Mouse (Mus musculus) mesoderm, embryonic 11.5 days (tissue): ENCODE measurements around the gene Zer1.

Experiments
- DNase-seq: peaks from one replicate; pipeline ENCODE4 v3.0.0-alpha.2; 2012; ENCODE audit warnings: low read depth, low spot score

The Zer1 gene

DNA sequence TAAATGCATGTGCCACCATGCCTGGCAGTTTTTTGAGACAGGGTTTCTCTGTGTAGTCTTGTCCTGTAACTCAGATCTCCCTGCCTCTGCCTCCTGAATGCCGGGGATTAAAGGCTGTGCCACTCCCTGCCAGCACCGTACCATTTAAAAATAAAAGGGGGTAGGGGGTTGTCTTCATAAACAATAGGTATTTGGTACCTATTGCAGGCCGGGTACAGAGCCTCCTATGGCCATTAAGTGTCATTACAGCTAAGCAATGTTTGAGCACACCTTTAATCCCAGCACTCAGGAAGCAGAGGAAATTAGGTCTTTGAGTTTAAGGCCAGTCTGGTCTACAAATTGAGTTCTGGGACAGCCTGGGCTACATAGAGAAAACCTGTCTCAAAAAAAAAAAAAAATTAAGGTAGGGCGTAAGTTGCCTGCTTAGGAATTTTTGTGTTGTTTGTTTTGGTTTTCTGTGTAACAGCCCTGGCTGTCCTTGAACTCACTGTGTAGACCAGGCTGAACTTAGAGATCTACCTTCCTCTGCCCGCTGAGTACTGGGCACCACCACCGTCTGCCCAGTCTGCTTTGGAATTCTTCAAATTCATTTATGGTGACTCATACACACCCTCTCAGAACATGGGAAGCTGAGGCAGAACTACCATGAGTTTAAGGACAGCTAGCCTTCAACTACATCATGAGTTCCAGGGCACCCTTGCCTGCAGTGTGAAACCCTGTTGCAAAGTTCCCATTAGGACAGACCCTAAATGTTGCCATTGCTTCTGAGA is 72.2 kb downstream of the Zer1 start:
- DNase-seq: no peak

- no peak for DNase-seq
These were observed 74.6 kb downstream of the Zer1 start for GRCm38 (mm10) chr2:30049831-30050230.

DNA sequence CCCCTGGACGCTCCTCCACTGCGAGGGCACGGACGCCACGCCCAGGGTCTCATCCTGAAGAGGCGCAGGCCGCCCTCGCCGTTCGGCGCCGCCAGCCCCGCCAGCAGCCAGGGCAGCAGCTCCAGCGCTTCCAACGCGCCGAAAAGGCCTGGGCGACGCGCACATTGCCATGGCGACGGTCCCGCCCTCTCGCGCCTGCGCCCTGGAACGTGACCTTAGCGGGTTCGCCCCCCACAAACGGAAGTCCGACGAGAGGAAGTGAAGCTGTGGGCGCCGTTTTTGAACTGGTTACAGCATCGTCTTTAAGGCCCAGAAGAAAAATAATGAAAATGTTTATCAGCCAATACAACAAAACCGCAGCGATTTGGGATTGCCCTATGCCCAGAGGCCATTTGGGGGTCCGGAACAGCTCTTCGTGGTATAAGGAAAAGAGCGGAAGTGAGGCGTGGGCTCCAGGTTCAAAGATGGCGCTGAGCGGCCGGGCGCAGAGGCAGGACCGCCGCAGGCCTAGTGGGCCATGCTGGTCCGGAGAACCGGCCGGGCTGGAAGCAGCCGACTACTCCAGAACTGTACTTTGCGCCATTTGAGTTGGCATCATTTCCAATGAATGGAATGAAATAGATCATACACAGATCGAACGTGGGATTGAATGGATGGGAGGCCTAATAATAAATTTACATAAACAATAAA is 75.5 kb downstream of the Zer1 start, which contains the start of gene Wdr34:
Gene Wdr34 (minus strand): TSS at position 183 of the 690 bp plus-strand sequence.
- peak; percentile 96 for DNase-seq

DNA sequence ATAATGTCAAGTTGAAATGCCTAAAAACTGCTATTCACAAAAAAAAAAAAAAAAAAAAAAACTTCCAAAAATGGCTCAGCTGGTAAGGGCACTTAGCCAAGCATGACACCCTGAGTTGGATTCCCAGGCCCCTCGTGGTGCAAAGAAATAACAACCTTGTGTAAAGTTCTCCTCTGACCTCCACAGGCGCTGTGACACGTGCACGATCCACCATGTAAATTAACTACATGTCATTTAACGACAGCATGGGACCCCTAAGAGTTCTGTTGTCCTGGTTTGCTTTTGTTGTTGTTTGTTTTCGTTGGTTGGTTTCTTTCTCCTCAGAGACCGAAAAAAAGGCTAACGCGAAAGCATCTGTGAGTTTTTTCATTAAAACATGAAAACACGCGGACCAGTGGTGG is 76.3 kb downstream of the Zer1 start:
- no peak for DNase-seq
